Mouse (Mus musculus): ENCODE measurements around the gene Nudc. TPM values are rescaled to one million over a fixed set of nuclear protein-coding genes. Genes with fewer than 3 reads are reported as not detected.

The Nudc gene
- 107 TPM for polyA plus RNA-seq (2017; shearing (Covaris generic))

GRCm38 (mm10) chr4:133545272-133546231, at the start of gene Nudc:
Gene Nudc (minus strand): TSS chr4:133545996.

GRCm38 (mm10) chr4:133584059-133584951, 38.5 kb upstream of the Nudc start, which contains the start of gene Gpn2:
Gene Gpn2 (plus strand): TSS chr4:133584362.

GRCm38 (mm10) chr4:133574070-133574842, 28.5 kb upstream of the Nudc start, which contains the start of gene Gpatch3:
Gene Gpatch3 (plus strand): TSS chr4:133574745.

GRCm38 (mm10) chr4:133552768-133553447, 7.1 kb upstream of the Nudc start, which contains the start of gene Nr0b2:
Gene Nr0b2 (plus strand): TSS chr4:133553376.

GRCm38 (mm10) chr4:133518601-133519368, 27.0 kb downstream of the Nudc start, which contains the start of gene Kdf1:
Gene Kdf1 (plus strand): TSS chr4:133518963.

GRCm38 (mm10) chr4:133498160-133498724, 47.6 kb downstream of the Nudc start, which contains the start of gene Trnp1:
Gene Trnp1 (minus strand): TSS chr4:133498550.

Other genes starting within 250 kb of the Nudc start
- 5.6 TPM for gene Wdtc1, start 192.5 kb downstream of the Nudc start, polyA plus RNA-seq (2017; shearing (Covaris generic))
- gene Slc9a1, start 176.3 kb downstream of the Nudc start, polyA plus RNA-seq (2017; shearing (Covaris generic)), result 17.2 TPM
- 0.16 TPM for gene Tent5b, start 65.9 kb downstream of the Nudc start, polyA plus RNA-seq (2017; shearing (Covaris generic))
- gene Trnp1, start 47.4 kb downstream of the Nudc start, polyA plus RNA-seq (2017; shearing (Covaris generic)), result 0.39 TPM
- not detected for gene Kdf1, start 27.0 kb downstream of the Nudc start, polyA plus RNA-seq (2017; shearing (Covaris generic))
- gene Nr0b2, start 7.4 kb upstream of the Nudc start, polyA plus RNA-seq (2017; shearing (Covaris generic)), result not detected
- 15.4 TPM for gene Gpatch3, start 28.7 kb upstream of the Nudc start, polyA plus RNA-seq (2017; shearing (Covaris generic))
- gene Gpn2, start 38.4 kb upstream of the Nudc start, polyA plus RNA-seq (2017; shearing (Covaris generic)), result 8.4 TPM
- gene Sfn, start 56.2 kb upstream of the Nudc start, polyA plus RNA-seq (2017; shearing (Covaris generic)), result 26.5 TPM
- 277 TPM for gene Zdhhc18, start 104.2 kb upstream of the Nudc start, polyA plus RNA-seq (2017; shearing (Covaris generic))
- gene Pigv, start 126.7 kb upstream of the Nudc start, polyA plus RNA-seq (2017; shearing (Covaris generic)), result 15.3 TPM
- 40.6 TPM for gene Arid1a, start 210.8 kb upstream of the Nudc start, polyA plus RNA-seq (2017; shearing (Covaris generic))

Measured in effector memory CD4-positive, alpha-beta T cell, adult 5 months (primary cell).